Mouse (Mus musculus): Measurements from ENCODE around the gene Kif1b. TPM values are rescaled to one million over a fixed set of nuclear protein-coding genes. Genes with fewer than 3 reads are reported as not detected.

Kif1b gene
- total RNA-seq, 2 experiments from 2014 or later: 221 to 265 TPM

GRCm38 (mm10) chr4:149131021-149131752, 176.3 kb downstream of the Kif1b start:
- no peak for DNase-seq

GRCm38 (mm10) chr4:149128467-149128866, 179.0 kb downstream of the Kif1b start:
- no peak for DNase-seq
- intact Hi-C loops (cut with DNase I; ENCODE audit: low total_unique reads): no loop called here

More at GRCm38 (mm10) chr4:149131021-149131752, 176.3 kb downstream of the Kif1b start:
- intact Hi-C loops (cut with DNase I; ENCODE audit: low total_unique reads): no loop called here

- no peak for DNase-seq
- intact Hi-C loops (cut with DNase I; ENCODE audit: low total_unique reads): no loop called here
Observed at GRCm38 (mm10) chr4:149126663-149127062, 180.8 kb downstream of the Kif1b start, which contains the start of gene Cort. Gene Cort, minus strand, starts transcription at chr4:149126763.

Other genes with a start within 250 kb of the Kif1b start
- gene Pex14, start 207.8 kb downstream of the Kif1b start, total RNA-seq (2021): 10 to 100 TPM; 19.4 to 20.5 TPM
- gene Dffa, start 203.5 kb downstream of the Kif1b start, total RNA-seq (2021): 10 to 100 TPM; 43.4 to 47.4 TPM
- gene Cort, start 180.9 kb downstream of the Kif1b start, total RNA-seq (2021): under 1 TPM in 1 of 2 experiments, not detected in 1; 0.33 TPM
- gene Cenps, start 170.1 kb downstream of the Kif1b start, total RNA-seq (2021): 1 to 10 TPM; 5.6 to 6.5 TPM
- 10 to 100 TPM; 20.7 to 22.4 TPM for gene Pgd, start 140.9 kb downstream of the Kif1b start, total RNA-seq (2021)
- 10 to 100 TPM; 34.4 to 36.8 TPM for gene Ube4b, start 119.1 kb upstream of the Kif1b start, total RNA-seq (2021)
- gene Rbp7, start 147.3 kb upstream of the Kif1b start, total RNA-seq (2021): 10 to 100 TPM in 1 of 2 experiments, 1 to 10 TPM in 1; 8.9 to 20.7 TPM
- not detected for gene Tmem274, start 169.7 kb upstream of the Kif1b start, total RNA-seq (2021)
- 10 to 100 TPM; 17.6 to 20.2 TPM for gene Nmnat1, start 177.5 kb upstream of the Kif1b start, total RNA-seq (2021)
- 10 to 100 TPM; 12.0 to 17.9 TPM for gene Lzic, start 177.5 kb upstream of the Kif1b start, total RNA-seq (2021)
- gene Ctnnbip1, start 210.5 kb upstream of the Kif1b start, total RNA-seq (2021): 10 to 100 TPM; 40.4 to 41.3 TPM